Mouse (Mus musculus) G1E-ER4 (cell line): ENCODE results near the gene Hacd4. TPM values are rescaled to one million over a fixed set of nuclear protein-coding genes. Genes with fewer than 3 reads are reported as not detected.

Experiments used
- GATA1 ChIP-seq: IDR thresholded peaks from one replicate; pipeline ENCODE4 v1.8.0; 2012; ENCODE audit warnings: low read length, inconsistent platforms
- polyA plus RNA-seq: library from polyadenylated mRNA; stranded (reverse); fragments of >175 nt; gene quantifications from 2 replicates; pipeline ENCODE4 v1.2.3, GENCODE M21; 2012

Hacd4 gene
- polyA plus RNA-seq = not detected in 2 replicates

DNA sequence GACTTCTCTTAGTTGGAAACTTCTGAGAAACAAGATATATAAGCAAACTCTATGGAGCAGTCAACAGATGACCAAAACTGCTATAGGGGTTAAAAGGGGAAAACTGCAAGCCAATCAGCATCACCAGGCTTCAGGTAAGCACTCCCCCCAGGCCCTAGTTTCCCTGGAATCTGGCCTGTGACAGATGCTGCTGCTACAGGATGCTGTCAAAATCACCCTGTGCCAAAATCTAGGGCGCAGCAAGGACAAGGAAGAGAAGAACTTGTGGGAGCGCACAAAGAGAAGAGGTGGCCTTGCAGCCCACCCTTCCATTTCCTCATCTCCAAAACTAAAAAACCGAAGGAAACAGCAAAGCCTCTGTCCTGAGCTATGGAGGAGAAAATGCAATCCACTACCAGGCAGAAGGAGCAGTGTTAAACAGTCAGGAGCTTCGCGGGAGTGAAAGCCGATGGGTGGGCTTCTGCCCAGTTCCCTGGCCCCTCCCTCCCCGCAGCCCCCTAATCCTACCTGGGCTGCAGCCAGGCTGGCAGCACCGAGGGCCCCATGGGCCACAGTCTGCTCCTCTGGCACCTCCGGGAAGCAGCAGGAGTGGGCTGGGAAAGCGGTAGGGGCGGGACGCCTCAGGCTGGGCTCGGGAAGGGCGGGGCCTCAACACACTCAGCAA, at the start of gene Hacd4:
Gene Hacd4, minus strand, starts transcription at position 603 of the 664 bp plus-strand sequence.
- no peak for TF ChIP-seq GATA1

DNA sequence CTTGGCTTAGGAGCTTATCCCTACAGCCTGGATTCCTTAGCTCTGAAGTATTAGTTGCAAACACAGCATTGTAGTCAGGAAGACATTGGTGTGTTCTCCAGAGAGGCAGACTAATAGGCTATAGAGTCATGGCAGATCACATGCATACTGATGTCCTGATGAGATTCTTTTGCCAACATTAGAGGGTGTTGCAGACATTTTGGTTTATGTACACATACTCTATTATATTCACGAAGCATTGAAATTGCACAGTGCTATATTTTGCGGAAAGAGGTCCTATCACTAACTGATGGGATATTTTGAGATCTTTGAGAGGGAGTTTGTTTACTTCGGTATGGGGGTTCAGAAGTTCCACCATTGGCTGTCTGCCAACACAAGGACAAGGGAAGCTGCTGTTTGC, 49.4 kb upstream of the Hacd4 start:
- no peak for TF ChIP-seq GATA1

DNA sequence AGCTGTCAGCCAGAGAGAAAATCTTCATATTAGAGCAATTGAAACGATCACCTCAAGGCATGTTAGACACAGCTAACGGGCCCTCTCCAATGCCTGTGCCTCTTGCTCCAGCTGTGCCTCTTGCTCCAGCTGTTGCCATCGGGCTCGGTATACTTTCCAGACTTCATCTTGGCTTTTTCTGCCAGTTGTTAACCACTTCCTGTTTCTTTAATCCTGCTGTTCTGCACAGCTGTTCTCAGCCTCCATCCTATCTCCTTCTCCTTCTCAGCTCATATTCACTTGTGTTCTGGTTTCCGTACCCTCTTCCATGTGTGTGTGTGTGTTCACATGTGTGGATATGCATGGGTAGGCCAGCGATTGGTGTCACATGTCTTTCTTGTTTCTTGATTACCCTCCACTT, 41.4 kb upstream of the Hacd4 start:
- no peak for TF ChIP-seq GATA1

DNA sequence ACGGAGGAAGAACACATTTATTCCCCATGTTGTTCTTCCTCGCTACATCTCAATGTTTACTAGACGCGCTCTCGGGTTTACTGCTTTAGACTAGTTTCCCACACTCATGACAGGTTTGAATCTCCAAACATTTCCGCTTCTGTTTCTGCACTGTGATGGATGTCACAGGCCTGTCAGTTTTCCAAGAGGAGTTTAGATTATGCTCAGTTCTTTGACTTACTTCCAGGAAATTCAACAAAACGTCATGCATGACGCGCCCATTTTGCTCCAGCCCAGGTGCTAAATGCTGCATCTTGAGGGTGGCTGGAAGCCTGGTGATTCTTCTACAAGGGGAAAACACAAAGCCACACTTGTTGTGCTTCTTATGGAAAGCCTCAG, 40.1 kb upstream of the Hacd4 start:
- no peak for TF ChIP-seq GATA1

DNA sequence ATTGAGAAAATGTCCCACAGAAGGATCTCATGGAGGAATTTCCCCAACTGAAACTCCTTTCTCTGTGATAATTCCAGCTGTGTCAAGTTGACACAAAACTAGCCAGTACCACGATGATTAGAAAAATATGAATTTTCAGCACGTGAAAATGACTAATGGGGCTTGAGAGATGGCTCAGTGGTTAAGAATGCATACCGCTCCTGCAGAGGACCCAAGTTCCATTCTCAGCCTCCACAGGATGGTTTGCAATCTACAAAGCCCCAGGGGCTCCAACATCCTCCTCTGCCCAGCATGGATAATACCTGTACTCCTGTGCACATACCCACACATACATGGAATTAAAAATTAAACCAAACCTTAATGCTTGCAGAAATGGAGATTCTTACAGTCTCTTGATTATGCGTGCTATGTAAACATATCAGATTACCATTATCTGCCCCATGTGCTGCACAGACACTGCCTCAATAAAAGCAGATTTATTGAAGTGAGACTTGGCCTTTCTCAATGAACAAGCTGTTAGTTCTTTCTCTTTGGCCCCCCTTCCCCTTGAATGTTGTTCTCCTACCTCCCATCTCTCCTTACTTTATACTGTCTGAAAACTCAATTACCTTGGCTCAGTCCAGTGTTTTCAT, 39.6 kb upstream of the Hacd4 start:
- no peak for TF ChIP-seq GATA1

DNA sequence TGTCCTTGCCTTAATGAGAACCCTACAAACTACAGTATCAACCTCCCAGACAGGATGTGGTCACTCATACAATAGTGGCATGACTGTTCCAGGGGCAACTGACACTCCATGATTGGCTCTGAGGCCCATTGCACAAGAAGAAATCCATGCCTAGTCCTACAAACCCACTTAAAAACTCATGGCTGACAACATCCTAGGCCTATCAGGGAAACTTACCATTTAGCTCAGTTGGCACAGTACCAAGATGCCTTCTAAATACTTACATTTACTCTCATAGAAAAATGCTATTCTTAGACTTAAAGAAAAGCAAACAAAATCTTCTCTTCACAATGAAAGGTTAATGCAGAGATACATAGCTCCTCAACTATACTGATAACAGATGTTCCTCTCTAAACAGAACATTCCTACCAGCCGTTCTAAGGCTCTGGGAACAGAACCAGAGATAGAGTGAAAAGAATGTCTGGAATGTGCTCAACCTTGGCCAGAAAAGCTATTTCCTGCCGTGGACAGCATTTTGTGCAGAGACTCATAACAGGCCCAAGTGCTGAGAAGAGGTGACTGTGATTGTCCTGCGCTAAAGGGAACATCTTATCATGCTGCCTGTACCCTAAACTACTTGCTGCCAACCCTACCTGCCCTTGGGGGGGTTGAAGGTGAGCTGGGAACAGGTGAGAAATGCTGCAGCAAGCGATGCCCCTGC, 37.9 kb upstream of the Hacd4 start:
- TF ChIP-seq GATA1 = no peak

DNA sequence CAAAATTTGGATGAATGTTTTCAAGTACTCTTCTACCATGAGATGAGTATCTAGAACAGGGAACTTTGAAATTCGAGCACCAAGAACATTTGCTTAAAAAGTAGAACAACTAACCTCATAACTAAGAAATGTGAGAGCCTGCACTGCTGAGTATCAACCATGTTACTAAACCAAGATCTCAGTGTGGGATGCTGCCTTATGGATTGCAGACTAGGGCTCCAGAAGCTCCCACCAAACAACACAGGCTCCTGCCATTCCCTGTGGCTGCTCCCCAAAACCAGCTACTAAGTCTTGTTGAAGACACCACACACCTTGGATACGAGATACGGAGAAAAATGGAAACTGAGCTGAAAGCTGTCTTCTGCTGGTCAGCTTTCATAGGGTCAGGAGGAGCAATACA, 37.4 kb upstream of the Hacd4 start:
- TF ChIP-seq GATA1 = no peak

DNA sequence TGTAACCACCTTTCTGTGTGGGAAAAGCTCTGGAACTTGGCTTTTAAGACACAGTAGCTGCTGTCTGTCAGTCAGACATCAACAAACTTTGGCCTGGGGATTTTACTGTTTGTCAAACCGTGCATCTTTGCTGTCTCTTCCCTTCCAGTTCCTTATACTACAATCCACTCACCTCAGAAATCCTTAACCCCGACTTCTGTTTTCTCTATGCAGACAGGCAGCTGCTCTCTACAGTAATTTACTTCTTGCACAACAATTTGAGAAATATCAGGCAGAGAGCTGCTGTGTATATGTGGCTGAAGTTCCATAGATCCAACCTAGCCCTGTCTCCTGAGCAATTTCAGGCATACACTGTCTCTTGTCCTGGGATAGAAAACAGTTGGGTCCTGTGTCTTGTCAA, 32.8 kb upstream of the Hacd4 start:
- TF ChIP-seq GATA1 = no peak

DNA sequence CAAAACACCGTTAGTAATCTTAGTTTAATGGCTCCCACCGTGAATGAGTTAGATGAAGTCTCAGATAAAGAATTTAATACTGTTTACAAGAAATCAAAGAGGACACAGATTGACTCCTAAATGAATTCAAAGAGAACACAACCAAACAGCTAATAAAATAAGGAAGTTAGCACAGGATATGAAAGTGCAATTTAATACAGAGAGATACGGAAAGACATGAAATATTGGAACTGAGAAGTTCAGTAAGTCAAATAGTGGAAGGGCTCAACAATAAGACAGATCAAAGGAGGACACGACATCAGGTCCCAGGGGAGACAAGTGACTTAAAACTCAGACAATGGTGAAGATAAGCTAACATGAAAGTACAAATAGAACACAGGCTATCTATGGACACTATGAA, 25.8 kb upstream of the Hacd4 start:
- no peak for TF ChIP-seq GATA1

DNA sequence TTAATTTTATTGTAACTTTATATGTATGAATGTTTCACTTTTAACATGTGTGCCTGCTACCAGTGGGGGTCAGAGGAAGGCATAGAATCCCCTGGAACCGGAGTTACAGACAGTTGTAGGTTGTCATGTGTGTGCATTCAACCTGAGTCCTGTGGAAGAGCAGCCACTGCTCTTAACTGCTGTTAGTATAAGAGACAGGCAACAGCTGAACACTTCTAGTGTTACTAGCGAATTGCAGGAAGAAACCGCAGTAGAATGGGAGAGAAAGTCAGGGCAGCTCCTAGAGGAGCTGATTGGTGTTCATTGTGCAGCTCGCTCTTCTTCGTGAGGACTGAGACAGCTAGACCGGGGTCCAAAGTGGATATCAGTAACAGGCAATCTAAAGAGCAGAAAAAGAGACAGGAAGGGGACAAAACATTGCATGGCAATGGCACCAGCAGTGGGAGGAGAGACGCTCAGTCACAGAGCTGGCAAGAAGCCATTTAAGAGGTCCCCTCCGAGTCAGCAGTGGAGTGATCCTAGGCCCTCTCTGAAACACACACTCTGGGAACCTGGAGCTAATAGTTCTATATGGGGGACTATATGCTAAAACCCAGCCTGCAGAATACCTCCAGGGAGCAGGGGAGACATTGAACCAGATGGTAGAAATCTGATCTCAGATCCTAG, 24.4 kb upstream of the Hacd4 start:
- no peak for TF ChIP-seq GATA1

DNA sequence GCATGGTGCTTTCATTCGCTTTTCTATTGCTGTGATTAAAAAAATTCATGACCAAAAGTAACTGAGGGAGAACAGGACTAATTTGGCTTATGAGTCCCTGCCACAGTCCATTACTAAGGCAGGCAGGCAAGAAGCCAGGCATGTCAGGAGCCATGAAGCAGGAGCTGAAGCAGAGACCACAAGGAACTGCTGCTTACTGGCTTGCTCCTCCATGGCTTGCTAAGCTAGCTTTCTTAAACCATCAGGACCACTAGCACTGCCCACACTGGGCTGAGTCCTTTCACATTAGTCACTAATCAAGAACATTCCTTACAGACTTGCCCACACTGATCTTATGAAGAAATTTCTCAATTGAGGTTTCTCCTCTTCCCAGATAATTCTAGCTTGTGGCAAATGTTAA, 23.8 kb upstream of the Hacd4 start:
- no peak for TF ChIP-seq GATA1

DNA sequence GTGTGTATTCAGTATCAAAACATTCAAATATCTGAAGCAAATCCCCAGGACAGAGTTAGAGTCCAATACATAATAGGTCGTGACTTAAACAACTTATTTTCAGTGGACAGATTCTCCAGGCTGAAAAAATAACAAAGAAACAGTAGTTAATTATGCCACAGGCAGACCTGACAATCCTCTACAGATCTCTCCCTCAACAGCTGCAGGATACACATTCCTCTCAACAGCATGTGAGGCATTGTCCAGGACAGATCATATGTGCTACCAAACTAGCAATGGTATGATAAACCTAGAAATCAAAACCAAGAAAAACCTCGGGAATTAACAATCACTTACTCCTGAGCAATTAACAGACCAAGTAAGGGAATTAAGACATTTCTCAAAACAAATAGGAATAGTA, 22.6 kb upstream of the Hacd4 start:
- TF ChIP-seq GATA1 = no peak

DNA sequence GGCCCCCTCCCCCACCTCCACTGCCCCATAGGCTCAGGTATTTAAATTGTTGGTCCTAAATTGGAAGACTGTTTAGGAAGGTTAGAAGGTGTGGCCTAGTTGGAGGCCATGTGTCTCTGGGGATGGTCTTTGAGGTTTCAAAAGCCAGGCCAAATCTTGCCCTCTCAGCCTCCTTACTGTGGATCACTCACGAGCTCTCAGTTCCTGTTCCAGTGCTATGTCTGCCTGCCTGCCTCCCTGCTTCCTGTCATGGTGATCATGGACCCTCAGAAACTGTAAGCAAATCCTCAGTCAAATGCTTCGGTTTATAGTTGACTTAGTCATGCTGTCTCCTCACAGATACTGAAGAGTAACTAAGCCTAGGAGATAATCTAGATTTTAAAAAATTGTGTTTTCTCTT, 19.9 kb upstream of the Hacd4 start:
- no peak for TF ChIP-seq GATA1

DNA sequence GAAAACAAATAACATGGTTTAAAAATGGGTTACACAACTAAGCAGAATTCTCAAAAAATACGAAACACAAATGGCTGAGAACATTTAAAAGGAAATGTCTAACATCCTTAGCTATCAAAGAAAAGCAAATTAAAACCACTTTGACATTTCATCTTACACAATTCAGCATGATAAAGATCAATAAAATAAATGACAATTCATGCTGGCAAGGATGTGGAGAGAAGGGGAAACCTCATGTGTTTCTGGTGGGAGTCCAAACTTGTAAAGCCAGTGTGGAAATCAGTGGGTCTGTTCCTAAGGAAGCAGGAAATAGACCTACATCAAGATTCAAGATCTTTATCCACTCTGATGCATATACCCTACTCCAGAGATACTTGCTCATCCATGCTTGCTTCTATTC, 19.4 kb upstream of the Hacd4 start:
- no peak for TF ChIP-seq GATA1

DNA sequence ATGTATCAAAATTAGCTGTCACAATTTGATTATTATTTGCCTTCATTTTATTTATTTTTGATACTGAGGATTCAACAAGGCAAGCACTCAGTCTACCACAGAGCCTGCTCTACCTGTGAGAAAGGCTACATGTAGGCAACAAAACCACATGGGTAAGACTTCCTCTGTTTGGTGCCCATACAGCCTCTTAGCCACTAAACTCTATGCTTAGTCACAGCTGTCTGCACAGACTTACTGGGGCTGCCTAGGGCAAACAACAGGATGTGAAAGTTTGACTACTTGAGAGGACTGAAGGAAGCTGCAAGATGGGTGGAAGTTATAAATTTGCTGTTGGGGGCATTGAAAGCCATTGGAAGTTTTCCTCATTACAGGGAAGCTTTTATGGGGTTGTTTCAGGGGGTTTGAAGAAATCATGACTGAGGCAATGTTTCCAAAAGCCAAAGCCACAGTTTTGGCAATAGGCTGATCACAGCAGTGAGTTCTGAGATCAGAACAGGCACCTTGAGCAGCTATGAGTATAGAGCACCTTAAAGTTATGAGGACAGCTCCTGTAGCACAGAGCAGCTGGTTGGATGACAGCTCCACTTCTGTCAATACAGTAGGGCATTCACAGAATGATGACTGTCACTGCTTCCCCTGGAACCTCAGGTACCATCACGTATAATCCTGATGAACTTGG, 11.5 kb upstream of the Hacd4 start:
- no peak for TF ChIP-seq GATA1

DNA sequence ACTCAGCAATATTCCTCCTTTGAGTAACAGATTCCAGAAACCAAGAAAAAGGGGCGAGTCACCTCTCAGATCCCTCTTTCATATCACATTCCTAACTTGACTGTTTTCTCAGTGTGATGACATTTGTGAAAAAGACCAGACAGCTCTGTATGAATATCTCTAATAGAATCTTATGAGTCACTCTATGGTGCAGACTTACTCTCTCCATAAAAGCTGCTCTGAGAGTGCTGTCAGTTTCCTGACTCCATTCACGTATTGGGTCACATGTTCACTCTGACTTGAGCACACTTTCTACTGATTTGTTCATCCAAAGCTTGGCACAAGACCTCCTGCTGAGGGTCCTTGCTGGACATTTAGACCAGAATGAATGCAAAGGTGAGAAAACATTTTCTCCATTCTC, 10.2 kb upstream of the Hacd4 start:
- TF ChIP-seq GATA1 = no peak
